Mouse (Mus musculus) neural tube, embryonic 15.5 days (tissue): ENCODE measurements around the gene Tia1. TPM values are rescaled to one million over a fixed set of nuclear protein-coding genes. Genes with fewer than 3 reads are reported as not detected.

ENCODE experiments used
- ATAC-seq: fragments of 200-750 bp; cut with Nextera tagmentation; 2 replicates; pipeline ENCODE4 v1.8.0; 2017; ENCODE audit warnings: mild to moderate bottlenecking, moderate TSS enrichment, moderate library complexity; ENCODE audit not compliant: low FRiP score
- H3K27ac ChIP-seq: fragments of 300-500 bp; sonication (generic); replicated peaks from 2 replicates; pipeline ENCODE4 v1.5.1; 2015; ENCODE audit warnings: mild to moderate bottlenecking, inconsistent platforms
- H3K27me3 ChIP-seq: fragments of 300-500 bp; sonication (generic); replicated peaks from 2 replicates; pipeline ENCODE4 v1.6.1; 2015; ENCODE audit warnings: inconsistent platforms
- H3K36me3 ChIP-seq: fragments of 300-500 bp; sonication (generic); 2 replicates; pipeline ENCODE4 v1.6.1; 2015; ENCODE audit warnings: inconsistent platforms
- H3K4me1 ChIP-seq: fragments of 300-500 bp; sonication (generic); 2 replicates; pipeline ENCODE4 v1.6.1; 2015; ENCODE audit warnings: inconsistent platforms
- H3K4me2 ChIP-seq: fragments of 300-500 bp; sonication (generic); 2 replicates; pipeline ENCODE4 v1.6.1; 2015; ENCODE audit warnings: inconsistent platforms, mild to moderate bottlenecking, moderate library complexity
- H3K4me3 ChIP-seq: fragments of 300-500 bp; sonication (generic); replicated peaks from 2 replicates; pipeline ENCODE4 v1.5.1; 2015; ENCODE audit warnings: mild to moderate bottlenecking, inconsistent platforms
- H3K9ac ChIP-seq: fragments of 300-500 bp; sonication (generic); replicated peaks from 2 replicates; pipeline ENCODE4 v1.6.1; 2015; ENCODE audit warnings: mild to moderate bottlenecking, inconsistent platforms
- H3K9me3 ChIP-seq: fragments of 300-500 bp; sonication (generic); replicated peaks from 2 replicates; pipeline ENCODE4 v1.6.1; 2016; ENCODE audit warnings: inconsistent platforms
- WGBS: fragments of 180-500 bp; shearing (Covaris S2); methylation state at CpG from one replicate; pipeline ENCODE4 v1.1.7; 2015; ENCODE audit warnings: mixed read lengths; 5-methylcytosine and 5-hydroxymethylcytosine counted together
- polyA plus RNA-seq: library from polyadenylated mRNA; unstranded; fragments of >200 nt; fragmentation: Nextera tagmentation; extraction: Ambion mirVana; gene quantifications from 2 replicates; pipeline ENCODE4 v1.2.1, GENCODE M21; 2015

Gene Tia1
- polyA plus RNA-seq, 1 experiment from 2014 or later: 303 TPM

DNA sequence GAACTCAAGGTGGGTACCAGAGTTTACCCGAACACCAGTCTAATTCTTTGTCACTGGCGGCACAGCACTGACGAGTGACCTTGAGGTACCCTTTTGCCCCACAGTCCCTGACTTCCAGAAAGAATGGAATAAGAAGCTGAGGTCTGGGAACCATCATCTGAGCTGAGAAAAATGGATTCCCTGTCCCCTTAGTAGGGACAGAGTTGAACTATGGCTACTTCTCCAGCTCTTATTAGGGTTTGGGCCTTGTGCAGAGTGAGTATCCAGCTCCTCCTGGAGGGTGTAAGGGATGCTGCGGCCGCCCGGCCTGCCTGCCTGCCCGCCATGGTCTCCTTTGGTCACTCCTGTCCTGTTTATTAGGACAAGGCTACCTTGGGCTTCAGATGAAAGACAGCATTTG is 69.1 kb downstream of the Tia1 start:
- Histone ChIP-seq H3K9ac (peak overlapping the region; percentile 56), H3K27me3 (no peaks in the 10 kb centered on the region), H3K27ac (peak overlapping the region; percentile 93), H3K36me3 (peaks cover 18% of the 10 kb centered on the region), H3K9me3 (no peaks in the 10 kb centered on the region), H3K4me1 (peaks cover 19% of the 10 kb centered on the region), H3K4me3 (peak overlapping the region; percentile 42), H3K4me2 (peak overlapping the region; percentile 81)
- WGBS: 61% methylated on average over 7 of the region's 7 CpGs
- peak; percentile 6; the same call in 1 of the 2 replicates for ATAC-seq

DNA sequence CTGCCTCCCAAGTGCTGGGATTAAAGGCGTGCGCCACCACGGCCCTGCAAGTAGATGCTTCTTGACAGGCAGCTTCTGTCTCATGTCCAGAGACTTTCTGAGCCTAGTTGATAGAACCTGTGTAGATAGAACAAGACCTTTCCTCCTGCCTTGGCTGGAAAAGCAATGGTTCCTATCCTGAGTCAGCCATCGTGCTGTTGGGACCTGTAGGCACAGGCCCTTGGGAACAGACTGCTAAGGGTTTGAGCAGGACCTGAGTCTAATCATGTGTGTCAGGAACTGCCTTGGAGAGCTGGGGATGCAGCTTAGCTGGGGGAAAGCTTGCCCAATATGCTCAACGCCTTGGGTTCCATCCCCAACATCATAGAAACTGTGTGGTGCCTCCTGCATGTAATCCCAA is 70.1 kb downstream of the Tia1 start:
- ATAC-seq: no peak
- no peak overlapping the region for H3K4me3 ChIP-seq
- no peak overlapping the region for H3K9ac ChIP-seq
- H3K4me2 ChIP-seq: no peak overlapping the region
- H3K4me1 ChIP-seq: peaks cover 26% of the 10 kb centered on the region
- H3K27ac ChIP-seq: no peak overlapping the region
- H3K27me3 ChIP-seq: no peaks in the 10 kb centered on the region
- H3K9me3 ChIP-seq: no peaks in the 10 kb centered on the region
- WGBS: 96% methylated on average over 5 of the region's 5 CpGs
- H3K36me3 ChIP-seq: peaks cover 10% of the 10 kb centered on the region

DNA sequence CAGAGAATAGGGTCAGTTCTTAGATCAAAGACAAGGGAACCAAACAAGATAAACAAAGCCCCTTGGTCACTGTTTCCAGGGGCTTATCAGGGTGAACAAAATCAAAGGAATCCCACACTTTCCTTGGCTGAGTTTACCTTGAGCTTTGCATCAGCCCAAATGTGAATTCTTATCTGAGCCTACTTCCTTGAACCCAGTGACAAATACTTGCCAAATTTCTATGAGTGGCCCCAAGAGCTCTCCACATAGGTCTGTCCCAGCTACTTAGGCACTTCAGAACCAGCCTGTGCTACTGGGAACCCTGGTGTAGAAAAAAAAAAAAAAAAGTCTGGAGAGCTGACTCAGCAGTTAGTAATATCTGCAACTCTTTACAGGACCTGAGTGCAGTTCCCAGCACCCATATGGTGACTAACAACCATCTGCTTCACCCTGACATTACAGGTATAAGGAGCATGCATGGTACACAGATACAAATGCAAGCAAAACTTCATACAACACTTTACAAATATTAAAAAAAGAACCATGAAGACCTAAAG is 70.7 kb downstream of the Tia1 start:
- no peak for ATAC-seq
- H3K9me3 ChIP-seq: no peaks in the 10 kb centered on the region

DNA sequence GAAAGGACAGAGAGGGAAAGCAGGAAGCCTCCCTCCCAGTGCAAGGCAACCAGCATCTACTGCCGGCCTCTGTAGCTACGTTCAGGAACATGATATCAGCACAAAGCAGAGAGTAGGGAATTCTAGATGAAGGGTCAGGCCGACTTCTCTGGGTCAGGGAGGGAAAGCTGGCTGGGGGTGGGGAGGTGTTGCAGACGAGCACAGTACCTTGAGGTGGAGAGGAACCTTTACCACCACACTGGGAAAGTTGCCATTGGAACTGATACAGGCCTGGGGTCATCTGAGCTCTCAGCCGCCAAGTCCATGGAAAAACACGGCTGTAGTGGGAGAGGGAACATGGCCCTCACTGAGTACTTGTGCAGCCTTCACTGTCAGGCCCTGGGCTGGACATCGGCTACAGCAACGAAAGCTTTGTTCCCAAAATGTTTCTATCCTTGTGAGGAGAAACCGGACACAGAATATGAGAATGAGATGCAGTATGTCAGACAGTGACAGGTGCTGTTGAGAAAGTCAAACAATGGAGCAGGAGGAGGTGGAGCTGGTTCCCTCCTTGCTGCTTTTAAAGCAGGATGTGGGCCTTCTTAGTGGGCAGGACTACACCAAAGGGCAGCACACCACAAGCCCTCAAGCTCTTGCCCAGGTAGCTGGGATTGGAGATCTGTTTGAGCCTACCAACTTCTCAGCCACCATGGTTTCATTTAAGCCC is 71.6 kb downstream of the Tia1 start:
- no peaks in the 10 kb centered on the region for H3K27me3 ChIP-seq
- no peak overlapping the region for H3K27ac ChIP-seq
- no peaks in the 10 kb centered on the region for H3K36me3 ChIP-seq
- WGBS: 81% methylated on average over 9 of the region's 9 CpGs
- no peak overlapping the region for H3K4me2 ChIP-seq
- peaks cover 38% of the 10 kb centered on the region for H3K4me1 ChIP-seq
- ATAC-seq: no peak
- H3K9ac ChIP-seq: no peak overlapping the region
- no peak overlapping the region for H3K4me3 ChIP-seq
- H3K9me3 ChIP-seq: no peaks in the 10 kb centered on the region

More for the DNA sequence above, 70.7 kb downstream of the Tia1 start:
- H3K36me3 ChIP-seq: peaks cover 4% of the 10 kb centered on the region
- H3K9ac ChIP-seq: no peak overlapping the region
- H3K4me1 ChIP-seq: peaks cover 29% of the 10 kb centered on the region
- no peaks in the 10 kb centered on the region for H3K27me3 ChIP-seq
- no peak overlapping the region for H3K4me3 ChIP-seq
- no peak overlapping the region for H3K4me2 ChIP-seq
- H3K27ac ChIP-seq: no peak overlapping the region

DNA sequence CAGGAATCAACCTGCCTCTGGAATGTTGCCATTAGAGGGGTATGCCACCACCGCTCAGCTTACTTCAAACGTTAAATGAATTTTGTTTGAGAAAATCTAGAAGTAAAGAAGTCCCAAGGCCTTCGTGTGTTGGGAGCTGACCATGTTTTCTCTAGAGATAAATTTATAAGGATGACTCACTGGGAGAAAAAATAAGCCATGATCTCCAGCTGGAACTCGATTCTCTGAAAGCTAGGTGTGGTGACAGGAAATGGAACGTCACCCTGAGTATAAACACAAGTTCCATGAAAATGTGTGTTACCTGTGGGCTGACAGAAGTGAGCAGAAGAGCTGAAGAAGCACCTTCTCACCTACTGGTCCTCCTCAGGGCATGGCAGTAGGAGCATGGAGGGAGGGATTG is 72.9 kb downstream of the Tia1 start:
- Histone ChIP-seq H3K27me3 (no peaks in the 10 kb centered on the region), H3K36me3 (no peaks in the 10 kb centered on the region), H3K4me2 (no peak overlapping the region), H3K27ac (no peak overlapping the region), H3K4me1 (peaks cover 32% of the 10 kb centered on the region), H3K4me3 (no peak overlapping the region), H3K9me3 (no peaks in the 10 kb centered on the region), H3K9ac (no peak overlapping the region)
- ATAC-seq: no peak
- WGBS: 83% methylated on average over 5 of the region's 5 CpGs

DNA sequence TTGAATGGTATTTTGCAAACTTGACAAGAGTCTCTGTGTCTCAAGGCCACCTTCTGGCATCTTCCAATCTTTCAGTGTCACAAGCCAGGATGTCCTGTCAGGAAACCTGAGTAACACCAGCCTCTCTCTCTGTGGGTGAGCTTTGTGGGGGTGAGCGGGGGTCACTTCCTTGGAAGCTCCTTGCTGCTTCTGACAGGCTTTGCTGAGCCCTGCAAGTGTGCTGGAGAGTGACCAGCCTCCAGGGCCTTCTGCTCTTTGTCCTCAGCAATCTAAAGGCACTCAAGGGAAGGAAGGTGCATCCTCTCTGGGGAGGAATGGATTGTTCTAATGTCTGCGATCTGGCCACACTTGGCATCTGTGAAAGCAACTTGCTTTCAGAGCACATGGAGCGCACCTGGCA is 75.3 kb downstream of the Tia1 start:
- Histone ChIP-seq H3K9ac (no peak overlapping the region), H3K9me3 (no peaks in the 10 kb centered on the region), H3K4me3 (no peak overlapping the region), H3K27ac (peak overlapping the region; percentile 71), H3K4me2 (no peak overlapping the region), H3K27me3 (no peaks in the 10 kb centered on the region), H3K4me1 (peaks cover 21% of the 10 kb centered on the region), H3K36me3 (no peaks in the 10 kb centered on the region)
- 69% methylated on average over 3 of the region's 3 CpGs for whole genome bisulfite sequencing
- no peak for ATAC-seq

DNA sequence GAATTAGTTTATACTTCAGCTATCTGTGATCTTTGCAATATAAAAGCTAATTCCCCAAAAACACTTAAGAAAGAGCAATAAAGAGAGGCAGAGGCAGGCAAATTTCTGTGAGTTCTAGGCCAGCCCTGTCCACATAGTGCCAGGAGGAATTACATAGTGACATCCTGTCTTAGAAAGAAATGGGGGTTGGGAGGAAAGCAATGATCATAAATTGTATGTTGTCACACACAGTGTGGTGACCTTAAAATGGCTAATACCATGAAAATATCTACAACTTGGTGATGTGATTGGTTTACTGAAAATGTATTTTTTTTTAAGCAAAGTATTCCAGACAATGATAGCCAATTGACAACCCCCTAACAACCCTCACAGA is 75.8 kb downstream of the Tia1 start:
- peaks cover 21% of the 10 kb centered on the region for H3K4me1 ChIP-seq
- no peak overlapping the region for H3K4me3 ChIP-seq
- H3K4me2 ChIP-seq: peak overlapping the region; percentile 30; the same call in 1 of the 2 replicates
- no peaks in the 10 kb centered on the region for H3K27me3 ChIP-seq
- H3K9ac ChIP-seq: no peak overlapping the region
- no peaks in the 10 kb centered on the region for H3K36me3 ChIP-seq
- H3K27ac ChIP-seq: peak overlapping the region; percentile 71
- no peaks in the 10 kb centered on the region for H3K9me3 ChIP-seq
- ATAC-seq: no peak

DNA sequence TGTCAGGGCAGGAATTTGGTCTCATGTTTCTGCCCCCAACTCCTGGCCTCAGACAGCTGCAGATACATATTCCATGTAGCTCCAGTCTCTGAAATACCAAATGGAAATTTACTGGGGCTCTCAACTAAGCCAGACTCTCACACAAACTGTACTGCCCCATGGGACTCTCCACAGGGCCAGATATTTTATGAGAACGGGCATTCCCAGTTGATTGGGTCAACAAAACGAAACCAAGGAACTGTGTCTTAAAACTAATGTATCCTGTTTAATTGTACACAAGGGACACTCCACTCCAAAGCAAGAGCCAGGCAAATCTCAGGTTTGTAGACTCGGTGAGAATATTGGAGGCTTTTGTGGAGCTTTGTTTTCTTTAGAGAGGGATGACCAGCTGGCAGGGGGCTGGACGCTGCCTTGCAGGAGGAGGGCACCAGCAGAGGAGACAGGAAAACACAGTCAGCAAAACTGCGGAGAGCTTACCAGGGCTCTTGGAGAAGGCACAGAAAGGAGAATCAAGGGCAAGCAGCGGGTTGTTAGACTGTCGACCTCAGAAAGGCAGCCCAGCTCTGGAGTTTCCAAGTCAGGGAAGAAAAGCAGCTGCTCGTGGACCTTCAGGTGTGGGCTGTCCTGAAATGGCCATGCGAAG is 76.3 kb downstream of the Tia1 start:
- 33% methylated on average over 9 of the region's 9 CpGs for WGBS
- Histone ChIP-seq H3K4me1 (peaks cover 21% of the 10 kb centered on the region), H3K27ac (peak overlapping the region; percentile 71), H3K4me3 (no peak overlapping the region), H3K9ac (0 out of 2 replicates have a peak overlapping the region, but pooled peaks have one; percentile 28), H3K36me3 (no peaks in the 10 kb centered on the region), H3K27me3 (no peaks in the 10 kb centered on the region), H3K9me3 (no peaks in the 10 kb centered on the region), H3K4me2 (peak overlapping the region; percentile 30)
- no peak for ATAC-seq

DNA sequence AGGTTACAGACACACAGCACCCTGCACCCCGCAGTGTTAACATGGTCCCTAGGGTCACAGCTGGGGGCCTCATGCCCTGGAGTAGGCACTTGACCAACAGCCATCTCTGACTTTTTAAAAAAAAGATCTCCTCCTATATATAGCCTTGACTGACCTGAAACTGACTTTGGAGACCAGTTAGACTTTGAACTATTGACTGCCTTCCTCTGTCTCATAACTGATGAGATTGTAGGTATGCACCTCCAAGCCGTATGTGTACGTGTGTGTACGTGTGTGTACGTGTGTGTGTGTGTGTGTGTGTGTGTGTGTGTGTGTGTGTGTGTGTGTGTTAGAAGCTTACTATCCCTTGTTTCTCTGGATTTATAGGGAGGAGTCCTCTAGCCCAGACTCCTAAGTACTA is 77.9 kb downstream of the Tia1 start:
- Histone ChIP-seq H3K9ac (no peak overlapping the region), H3K27me3 (no peaks in the 10 kb centered on the region), H3K9me3 (no peaks in the 10 kb centered on the region), H3K4me3 (no peak overlapping the region), H3K4me1 (peaks cover 22% of the 10 kb centered on the region), H3K27ac (no peak overlapping the region), H3K36me3 (no peaks in the 10 kb centered on the region), H3K4me2 (no peak overlapping the region)
- ATAC-seq: no peak
- 88% methylated on average over 5 of the region's 5 CpGs for WGBS

Other genes with a start within 250 kb of the Tia1 start
- gene Tgfa, start 209.0 kb upstream of the Tia1 start, polyA plus RNA-seq: 16.7 and 18.6 TPM in 2 replicates
- 112 and 116 TPM in 2 replicates for gene Fam136a, start 38.6 kb upstream of the Tia1 start, polyA plus RNA-seq
- gene Snrpg, start 32.9 kb upstream of the Tia1 start, polyA plus RNA-seq: 344 and 348 TPM in 2 replicates
- 79.8 and 89.6 TPM in 2 replicates for gene Pcyox1, start 7.1 kb upstream of the Tia1 start, polyA plus RNA-seq
- gene Gm44790, start 22.4 kb downstream of the Tia1 start, polyA plus RNA-seq: not detected in 2 replicates
- gene C87436, start 34.2 kb downstream of the Tia1 start, polyA plus RNA-seq: 22.2 and 25.6 TPM in 2 replicates
- gene Pcbp1, start 122.1 kb downstream of the Tia1 start, polyA plus RNA-seq: 331 and 342 TPM in 2 replicates
- gene Asprv1, start 223.9 kb downstream of the Tia1 start, polyA plus RNA-seq: 1.5 and 1.8 TPM in 2 replicates